Mouse (Mus musculus) embryonic stem cell, embryonic (primary cell): ENCODE results near the gene 4833439L19Rik.

ENCODE experiments used
- CTCF ChIA-PET, 4 experiments: fragments of 300-600 bp in 2 of 4; fragments of 350-600 bp in 2 of 4; sonication (Branson Sonifier 250); formaldehyde crosslinking; loops; one replicate each; lab custom pipeline; 2022; ENCODE audit warnings: inconsistent platforms in 2 of 4; lab: Charles Lee
- POLR2A ChIA-PET, 4 experiments: fragments of 300-600 bp in 2 of 4; fragments of 350-600 bp in 2 of 4; sonication (Branson Sonifier 250); formaldehyde crosslinking; loops; one replicate each; lab custom pipeline; 2022; ENCODE audit warnings: antibody characterized with exemption in 4 of 4, inconsistent platforms in 1 of 4; lab: Charles Lee

4833439L19Rik gene

GRCm38 (mm10) chr13:54504611-54505260 is 60.5 kb downstream of the 4833439L19Rik start:
- ChIA-PET CTCF (interaction anchor here in 2 of 4 experiments (0.5 to 2.1 kb wide), 6 partner anchors 15 to 391 kb away, joined by 3 to 8 read pairs (median 4); no protein-coding TSS in a partner anchor), POLR2A (interaction anchor here (0.5 to 3.9 kb wide), 66 partner anchors 7 to 940 kb away, joined by 3 to 18 read pairs (median 4); partner anchors contain the start of genes Higd2a (in 3 of the 4), Nop16 (in 3 of the 4), Thoc3 (in 3 of the 4) and Arl10 (in 2 of the 4))

DNA sequence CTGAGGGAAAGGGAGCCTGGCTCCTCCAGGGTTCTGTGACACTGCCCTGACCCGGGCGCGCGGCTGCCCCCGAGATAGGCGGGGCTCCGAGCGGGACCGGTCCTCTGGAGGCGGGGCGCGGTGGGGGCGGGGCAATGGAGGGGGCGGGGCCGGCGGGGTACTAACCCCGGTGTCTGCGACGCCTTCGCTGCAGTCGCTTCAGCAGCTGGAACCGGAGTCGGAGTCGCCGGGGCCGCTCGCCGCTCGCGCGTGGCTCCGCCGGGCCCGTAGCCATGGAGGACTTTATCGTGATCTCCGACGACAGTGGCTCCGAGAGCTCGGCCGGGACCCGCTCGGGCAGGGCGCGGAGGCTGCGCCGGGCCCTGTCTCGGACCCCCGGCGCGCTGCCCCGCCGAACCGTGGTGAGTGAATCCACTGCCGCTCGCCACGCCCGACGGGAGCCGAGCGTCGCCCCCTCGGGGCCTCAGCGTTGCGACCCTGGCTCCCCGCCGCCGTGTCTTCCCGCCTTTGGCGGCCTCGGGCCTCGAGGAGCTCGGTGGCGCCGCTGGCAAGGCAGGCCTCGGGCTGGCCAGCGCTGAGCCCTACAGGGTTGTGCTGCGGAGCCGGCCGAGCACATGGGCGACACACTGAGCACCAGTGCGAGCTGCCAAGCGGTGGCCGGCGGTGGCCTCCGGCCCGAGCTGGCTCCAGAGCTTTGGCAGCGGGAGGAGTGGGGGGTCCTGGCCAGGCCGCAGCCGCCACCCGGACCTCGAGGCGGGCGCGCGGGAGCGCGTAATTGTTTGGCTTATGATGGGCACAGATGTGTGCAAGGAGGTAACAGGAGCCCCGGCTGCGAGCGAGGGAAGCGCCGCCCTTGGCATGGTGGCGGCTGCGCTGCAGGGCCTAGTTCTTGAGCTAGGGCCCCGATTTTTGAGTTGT is 61.4 kb downstream of the 4833439L19Rik start, which contains the start of gene Simc1:
TSS of gene Simc1 (plus strand) at position 176 of the 918 bp plus-strand sequence.
- POLR2A ChIA-PET: interaction anchor here (0.5 to 3.9 kb wide), 79 partner anchors 8 to 941 kb away, joined by 3 to 18 read pairs (median 4); partner anchors contain the start of genes Higd2a (in 3 of the 4), Nop16 (in 3 of the 4), Thoc3 (in 3 of the 4) and Arl10 (in 2 of the 4)
- CTCF ChIA-PET: interaction anchor here in 2 of 4 experiments (0.5 to 2.1 kb wide), 7 partner anchors 16 to 386 kb away, joined by 3 to 8 read pairs (median 4); no protein-coding TSS in a partner anchor

- POLR2A ChIA-PET: interaction anchor here (0.6 to 3.9 kb wide), 41 partner anchors 8 to 941 kb away, joined by 3 to 18 read pairs (median 4); partner anchors contain the start of genes Nop16 (in 2 of the 4), Thoc3 (in 2 of the 4), Grk6 (in 1 of the 4) and Higd2a (in 1 of the 4)
- CTCF ChIA-PET: interaction anchor here in 2 of 4 experiments (0.9 to 1.8 kb wide), 2 partner anchors 17 to 56 kb away, joined by 3 to 5 read pairs; no protein-coding TSS in a partner anchor
Measured at GRCm38 (mm10) chr13:54503278-54503603, 62.0 kb downstream of the 4833439L19Rik start.

DNA sequence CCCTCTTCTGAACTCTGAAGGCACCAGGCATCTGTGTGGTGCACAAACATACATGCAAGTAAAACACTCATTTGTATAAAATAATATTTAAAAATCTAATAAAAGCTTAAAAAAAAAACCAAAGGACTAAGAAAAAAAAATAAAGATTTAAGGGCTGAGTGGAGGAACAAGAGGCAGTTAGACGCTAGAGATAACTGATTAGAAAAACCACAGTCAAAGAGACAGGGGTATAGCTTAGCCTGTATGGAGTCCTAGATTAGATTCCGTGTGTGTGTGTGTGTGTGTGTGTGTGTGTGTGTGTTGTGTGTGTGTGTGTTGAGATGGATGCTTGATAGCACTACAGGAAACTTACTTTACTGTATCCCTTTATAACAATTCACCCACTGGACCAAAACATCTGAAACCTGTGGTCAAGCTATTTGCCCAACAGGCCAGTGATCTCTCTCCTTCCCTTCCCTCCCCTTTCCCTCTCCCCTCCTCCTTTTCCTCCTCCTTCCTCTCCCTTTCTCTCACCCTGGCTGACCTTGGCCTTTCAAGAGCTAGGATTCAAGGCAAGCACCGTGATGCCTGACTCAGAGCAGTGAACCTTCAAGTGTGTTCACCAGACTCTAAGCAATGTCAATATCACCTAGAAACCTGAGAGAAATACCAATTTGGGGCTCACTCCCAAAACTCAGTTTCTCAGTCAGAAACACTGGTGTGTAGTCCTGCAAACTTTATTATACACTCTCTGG is 63.1 kb downstream of the 4833439L19Rik start:
- ChIA-PET CTCF (interaction anchor here in 3 of 4 experiments (0.6 to 1.8 kb wide), 3 partner anchors 30 to 78 kb away, joined by 3 to 5 read pairs (median 5); no protein-coding TSS in a partner anchor), POLR2A (interaction anchor here in 3 of 4 experiments (0.6 to 3.3 kb wide), 7 partner anchors 11 to 1679 kb away, joined by 3 to 14 read pairs (median 3); no protein-coding TSS in a partner anchor)

GRCm38 (mm10) chr13:54501352-54501751 is 63.9 kb downstream of the 4833439L19Rik start:
- ChIA-PET POLR2A (interaction anchor here in 3 of 4 experiments (0.6 to 1.4 kb wide), 3 partner anchors 12 to 1679 kb away, joined by 3 read pairs; no protein-coding TSS in a partner anchor), CTCF (interaction anchor here in 1 of 4 experiments (1.8 kb wide), 1 partner anchor 54 kb away, joined by 5 read pairs; no protein-coding TSS in a partner anchor)
